Mouse (Mus musculus) E14TG2a.4 (cell line): ENCODE data around the gene Nr4a3.

Experiments
- CTCF ChIP-seq: conservative IDR thresholded peaks from 2 replicates; pipeline ENCODE4 v1.5.1; 2014; ENCODE audit warnings: low read length
- POU5F1 ChIP-seq: IDR thresholded peaks from 2 replicates; pipeline ENCODE4 v1.6.1; 2014; ENCODE audit warnings: low read length, borderline replicate concordance

DNA sequence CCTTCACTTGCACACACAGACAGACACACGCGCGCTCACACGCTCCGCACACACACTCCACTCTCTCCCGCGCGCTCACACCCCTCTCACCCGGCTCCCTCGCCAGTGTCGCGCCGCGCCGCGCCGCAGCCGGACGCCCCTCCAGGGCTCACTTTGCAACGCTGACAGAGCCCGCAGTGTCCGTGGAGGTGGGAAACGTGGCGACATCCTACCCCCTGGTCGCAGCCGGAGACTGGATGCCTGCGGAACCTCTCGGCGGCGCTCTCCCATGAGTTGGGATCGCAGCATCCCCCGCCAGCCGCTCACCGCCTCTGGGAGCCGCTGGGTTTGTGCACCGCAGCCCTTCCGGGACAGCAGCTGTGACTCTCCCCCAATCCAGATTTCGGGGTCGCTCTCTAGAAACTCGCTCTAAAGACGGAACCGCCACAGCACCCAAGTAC, 348 bp downstream of the Nr4a3 start:
- TF ChIP-seq CTCF (no peak), POU5F1 (no peak)
